Mouse (Mus musculus) activated CD4-positive, CD25-positive, alpha-beta regulatory T cell, adult 4 months (primary cell): Measurements from ENCODE around the gene 1700007K13Rik. TPM values are rescaled to one million over a fixed set of nuclear protein-coding genes. Genes with fewer than 3 reads are reported as not detected.

ENCODE experiments used
- ATAC-seq: one replicate; pipeline ENCODE4 v1.8.0; 2017
- polyA plus RNA-seq, 2 experiments: library from polyadenylated mRNA; unstranded; fragments of 100-300 nt; shearing (Covaris generic); gene quantifications; one replicate each; pipeline ENCODE4 v1.2.1; 2017

1700007K13Rik gene
- polyA plus RNA-seq, 2 experiments from 2014 or later: 0.52 TPM; not detected in 1

- ATAC-seq: no peak
Observed at GRCm38 (mm10) chr2:28469461-28469860, 3.3 kb upstream of the 1700007K13Rik start.

DNA sequence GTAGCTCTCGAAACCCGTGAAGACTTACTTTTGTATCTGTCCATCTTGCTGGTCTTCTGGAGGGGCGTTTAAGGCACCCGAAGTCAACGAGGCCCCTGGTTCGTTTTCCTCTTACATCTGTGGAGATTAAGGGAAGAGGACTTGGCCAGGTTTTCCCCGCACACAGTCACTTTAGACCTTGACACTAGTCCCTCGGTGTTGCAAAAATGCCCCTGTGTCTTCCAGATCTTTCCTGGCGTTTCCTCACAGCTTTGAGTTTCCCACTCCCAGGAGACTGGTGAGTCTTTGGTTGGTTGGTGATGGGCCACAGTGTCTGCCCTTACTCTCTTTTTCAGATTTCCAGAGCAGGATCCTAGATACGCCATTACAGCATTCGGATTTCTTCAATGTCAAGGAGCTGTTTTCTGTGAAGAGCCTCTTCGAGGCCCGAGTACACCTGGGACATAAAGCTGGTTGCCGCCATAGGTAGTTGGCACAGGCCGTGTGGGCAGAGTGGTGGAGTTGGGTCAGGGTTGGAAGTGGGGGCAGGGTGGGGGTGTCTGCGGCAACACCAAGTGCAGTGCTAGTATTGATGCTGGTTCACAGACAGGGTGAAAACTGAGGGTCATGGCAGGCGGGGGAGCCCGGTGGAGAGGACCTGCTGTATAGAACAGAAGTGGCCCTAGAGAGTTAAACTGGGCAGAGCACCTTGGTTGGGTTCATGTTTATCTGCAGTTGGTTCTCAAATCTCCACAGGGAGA lies 2.5 kb upstream of the 1700007K13Rik start:
- no peak for ATAC-seq

- peak; percentile 67 for ATAC-seq
Observed at GRCm38 (mm10) chr2:28467860-28468485, 1.8 kb upstream of the 1700007K13Rik start, which contains the start of gene Mrps2. TSS of gene Mrps2 (plus strand) at chr2:28468066.

DNA sequence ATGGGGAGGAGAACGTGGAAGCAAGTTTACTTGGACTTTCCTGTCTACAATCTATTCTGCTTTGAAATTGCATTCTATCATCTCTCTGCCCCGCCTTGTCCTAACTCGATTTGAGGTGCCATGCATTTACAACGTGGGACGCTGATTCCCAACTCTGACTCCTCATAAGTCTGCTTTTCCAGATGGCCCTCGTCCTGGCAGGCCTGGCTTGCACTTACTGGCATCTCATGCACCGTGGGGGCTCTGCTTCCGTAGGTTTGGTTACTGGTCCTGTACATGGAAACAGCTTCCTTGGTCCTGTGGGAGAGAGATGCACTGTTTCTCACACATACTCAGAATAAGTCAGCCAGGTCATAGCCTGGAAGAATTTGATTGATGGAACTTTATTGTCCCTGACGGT lies 1.2 kb downstream of the 1700007K13Rik start:
- no peak for ATAC-seq

- no peak for ATAC-seq
Observed at GRCm38 (mm10) chr2:28463919-28464318, 2.2 kb downstream of the 1700007K13Rik start.

- ATAC-seq: no peak
Observed at GRCm38 (mm10) chr2:28456616-28457015, 9.5 kb downstream of the 1700007K13Rik start.

DNA sequence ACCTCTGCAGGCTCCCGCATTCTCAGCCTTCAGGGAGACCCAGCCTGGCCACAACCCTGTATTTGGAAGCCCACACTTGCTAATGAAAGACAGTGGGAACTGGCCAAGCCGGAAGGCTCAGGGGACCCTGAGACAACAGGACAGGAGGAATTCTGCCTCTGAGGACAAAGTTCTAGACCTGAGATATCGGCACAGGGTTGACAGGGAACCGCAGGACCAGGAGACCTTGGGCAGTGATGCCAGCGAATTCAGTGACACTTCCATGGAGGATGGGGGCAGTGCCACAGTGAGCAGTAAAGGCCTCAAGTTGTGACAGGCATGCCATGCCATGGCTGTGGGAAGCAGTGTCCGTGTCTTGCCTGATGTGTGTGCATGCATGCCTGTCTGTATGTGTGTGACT lies 12.6 kb downstream of the 1700007K13Rik start:
- ATAC-seq: no peak

DNA sequence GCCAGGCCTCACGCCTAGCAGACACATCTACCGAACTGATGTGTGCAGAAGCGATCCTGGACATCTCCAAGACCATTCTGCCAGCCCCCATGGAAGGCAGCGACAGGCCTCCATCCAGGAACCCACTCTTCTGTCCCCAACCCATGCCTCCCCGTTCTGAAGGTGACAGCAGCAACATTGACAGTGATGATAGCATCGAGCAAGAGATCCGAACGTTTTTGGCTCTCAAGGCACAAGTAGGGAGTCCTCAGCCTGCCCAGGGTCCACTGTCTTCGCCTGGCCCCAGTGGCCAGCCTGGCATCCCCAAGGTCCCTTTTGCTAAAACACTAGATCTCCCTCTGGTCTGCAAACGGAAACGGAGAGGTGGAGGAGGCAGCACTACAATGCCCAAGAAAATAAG lies 14.5 kb downstream of the 1700007K13Rik start:
- no peak for ATAC-seq

DNA sequence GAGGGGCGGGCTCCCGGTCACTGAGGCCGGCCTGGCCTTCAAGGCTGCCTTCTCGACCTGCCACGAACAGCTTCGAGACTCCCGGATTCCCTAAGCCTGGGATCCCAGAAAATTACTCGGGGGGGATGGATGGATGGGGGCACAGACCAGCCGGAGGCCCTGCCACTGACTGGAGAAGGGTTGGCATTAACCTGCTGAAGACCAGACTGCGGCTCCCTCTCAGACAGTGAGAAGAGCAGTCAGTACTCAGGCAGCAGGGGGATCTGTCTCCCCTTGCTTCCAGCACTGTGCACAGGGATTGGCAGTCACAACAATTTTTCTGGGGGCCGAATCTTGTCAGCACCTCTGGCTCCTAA lies 18.8 kb downstream of the 1700007K13Rik start:
- ATAC-seq: no peak

DNA sequence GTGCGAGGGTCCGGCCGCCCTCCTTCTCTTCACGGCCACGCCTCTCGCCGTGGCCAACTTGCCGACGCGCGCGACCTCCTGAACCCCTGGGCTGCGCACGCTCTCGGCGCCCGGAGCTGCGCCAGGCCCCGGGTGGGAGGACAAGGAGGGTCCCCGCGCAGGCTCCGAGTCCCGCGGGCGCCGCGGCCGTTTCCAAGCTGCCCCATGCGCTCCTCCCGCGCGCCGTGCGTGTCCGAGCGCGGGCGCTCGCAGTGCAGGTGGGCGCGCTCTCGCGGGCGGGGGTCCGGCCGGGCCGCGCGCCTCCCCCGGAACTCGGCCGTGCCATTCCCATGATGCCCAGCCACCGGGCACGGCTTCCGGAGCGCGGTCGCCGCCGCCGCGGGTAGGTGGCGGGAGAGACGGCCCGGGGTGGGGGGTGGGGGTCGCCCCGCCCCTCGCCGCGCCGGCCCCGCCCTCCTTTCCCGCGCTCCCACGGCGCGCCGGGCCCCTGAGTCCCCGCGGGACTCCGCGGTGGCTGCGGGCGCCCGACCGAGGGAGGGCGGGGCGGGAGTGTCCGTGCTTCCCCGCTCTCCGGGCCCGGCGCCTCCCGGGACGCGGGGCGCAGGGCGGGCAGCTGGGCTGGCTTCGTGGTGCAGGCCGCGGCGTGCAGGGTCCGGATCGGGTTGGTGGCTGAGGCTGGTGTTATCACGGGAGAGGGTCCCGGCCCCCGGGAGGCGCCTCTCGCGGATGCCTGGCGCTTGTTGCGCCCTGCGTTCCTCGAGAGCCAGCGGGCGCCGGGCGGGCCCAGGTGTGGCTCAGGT lies 19.4 kb downstream of the 1700007K13Rik start, which contains the start of gene Ppp1r26:
Gene Ppp1r26, plus strand, starts transcription at position 286 of the 800 bp plus-strand sequence.
- no peak for ATAC-seq

- no peak for ATAC-seq
Observed at GRCm38 (mm10) chr2:28446181-28446514, 20.0 kb downstream of the 1700007K13Rik start.

DNA sequence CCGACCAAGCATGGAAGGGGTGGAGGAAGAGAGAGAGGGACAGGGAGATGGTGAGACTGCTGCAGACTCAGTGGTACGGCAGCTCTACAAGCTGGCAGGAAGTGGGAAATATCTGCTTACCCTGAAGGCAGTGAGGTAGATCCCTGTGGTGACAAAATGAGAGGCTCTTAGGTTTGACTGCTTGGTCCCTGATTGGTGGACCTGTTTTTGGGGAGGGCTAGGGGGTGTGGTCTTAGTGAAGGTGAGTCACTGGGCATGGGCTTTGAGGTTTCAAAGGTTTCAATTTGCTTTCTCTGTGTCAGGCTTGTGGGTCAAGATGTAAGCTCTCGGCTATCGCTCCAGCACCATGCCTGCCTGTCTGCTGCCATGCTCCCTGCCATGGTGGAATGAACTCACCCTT lies 21.1 kb downstream of the 1700007K13Rik start:
- ATAC-seq: no peak

GRCm38 (mm10) chr2:28440842-28441241 lies 25.3 kb downstream of the 1700007K13Rik start:
- no peak for ATAC-seq

DNA sequence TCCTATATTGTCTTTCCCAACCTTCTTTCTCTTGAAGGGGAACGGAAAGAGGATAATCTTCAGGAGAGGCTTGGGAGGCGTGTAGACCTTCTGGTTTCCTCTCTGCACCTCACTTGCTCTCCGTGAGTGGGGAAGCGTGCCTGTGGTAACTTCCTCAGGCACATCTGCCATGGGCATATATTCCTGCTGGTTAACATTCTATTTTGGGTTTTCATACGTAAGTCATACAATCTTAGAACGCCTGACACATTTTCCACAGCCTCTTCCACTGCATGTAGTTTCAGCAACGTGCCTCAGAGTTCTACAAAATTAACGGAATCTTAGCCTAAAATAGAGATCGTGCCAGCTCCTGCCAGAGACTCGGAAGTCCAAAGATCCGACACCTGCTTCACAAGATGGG lies 30.7 kb downstream of the 1700007K13Rik start:
- ATAC-seq: no peak

DNA sequence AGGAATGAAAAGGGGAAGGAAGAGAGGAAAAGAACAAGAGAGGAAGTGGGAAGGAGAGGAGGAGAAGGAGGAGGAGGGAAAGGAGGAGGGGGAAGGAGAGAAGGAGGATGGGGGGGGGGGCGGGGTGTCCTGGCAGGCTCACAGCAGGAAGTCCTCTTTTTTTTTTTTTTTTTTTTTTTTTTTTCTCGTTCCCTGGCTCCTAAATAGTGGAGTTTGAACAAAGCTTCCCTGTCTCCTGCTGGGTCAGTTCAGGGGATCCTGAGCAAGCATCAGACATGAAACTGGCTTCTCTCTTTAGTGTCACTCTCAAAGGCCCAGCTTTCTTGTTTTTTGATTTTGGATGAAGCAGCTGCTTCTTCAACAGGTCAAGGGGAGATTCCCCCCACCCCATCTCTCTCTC lies 32.6 kb downstream of the 1700007K13Rik start:
- ATAC-seq: no peak

DNA sequence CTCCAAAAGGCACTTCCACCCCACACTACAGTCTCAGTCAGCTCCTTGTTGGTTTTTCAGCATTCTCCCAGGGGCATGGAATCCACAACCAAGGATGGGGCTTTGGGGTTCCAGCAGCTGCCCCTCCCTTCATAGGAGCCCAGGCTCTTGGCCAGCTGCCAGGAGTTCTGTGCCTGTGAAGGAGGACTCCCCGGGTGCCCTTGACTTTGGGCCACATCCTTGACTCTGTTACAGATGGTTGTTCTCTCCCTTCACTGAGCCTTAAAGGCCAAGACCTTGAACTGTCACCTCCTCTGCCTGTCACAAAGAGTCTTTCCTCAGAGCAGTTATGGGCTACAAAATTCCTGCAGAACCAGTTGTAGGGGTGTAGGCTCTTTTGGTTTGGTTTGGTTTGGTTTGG lies 33.3 kb downstream of the 1700007K13Rik start:
- no peak for ATAC-seq

DNA sequence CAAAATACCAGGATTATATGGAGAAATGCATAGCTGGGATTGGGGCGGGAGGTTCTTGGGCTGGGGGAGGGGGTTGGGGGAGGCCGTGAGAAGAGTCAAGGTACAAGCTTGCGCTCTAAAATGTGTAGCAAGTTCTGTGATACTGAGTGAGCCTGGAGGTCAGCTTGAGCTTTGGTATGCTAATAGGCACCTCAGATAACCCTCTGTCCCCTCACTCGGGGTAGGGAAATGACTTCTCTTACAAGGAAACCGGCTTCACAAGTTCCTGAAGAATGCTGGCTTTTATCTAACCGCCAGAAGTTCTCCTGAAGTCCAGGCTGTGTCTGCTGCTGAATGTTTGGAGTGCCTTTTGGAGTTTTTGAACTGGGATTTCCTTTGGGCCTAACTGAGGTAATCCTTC lies 35.3 kb downstream of the 1700007K13Rik start:
- ATAC-seq: no peak

DNA sequence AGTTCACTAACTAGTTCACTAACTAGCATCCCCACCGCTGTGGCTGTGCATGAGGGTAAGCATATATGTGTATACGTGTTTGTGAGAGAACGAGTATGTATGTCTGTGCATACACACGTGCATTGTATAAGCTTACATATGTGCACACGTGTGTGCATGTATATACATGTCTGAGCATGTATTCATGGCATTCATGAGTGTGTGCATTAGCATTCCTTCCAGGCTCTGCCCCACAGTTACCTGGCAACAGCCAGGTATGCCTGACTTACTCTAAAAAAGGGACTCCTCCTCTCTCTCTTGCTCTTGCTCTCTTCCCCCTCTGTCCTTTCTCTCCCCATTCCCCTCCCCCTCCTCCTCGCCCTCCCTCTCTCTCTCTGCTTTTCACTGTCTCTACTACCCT lies 38.9 kb downstream of the 1700007K13Rik start:
- no peak for ATAC-seq

DNA sequence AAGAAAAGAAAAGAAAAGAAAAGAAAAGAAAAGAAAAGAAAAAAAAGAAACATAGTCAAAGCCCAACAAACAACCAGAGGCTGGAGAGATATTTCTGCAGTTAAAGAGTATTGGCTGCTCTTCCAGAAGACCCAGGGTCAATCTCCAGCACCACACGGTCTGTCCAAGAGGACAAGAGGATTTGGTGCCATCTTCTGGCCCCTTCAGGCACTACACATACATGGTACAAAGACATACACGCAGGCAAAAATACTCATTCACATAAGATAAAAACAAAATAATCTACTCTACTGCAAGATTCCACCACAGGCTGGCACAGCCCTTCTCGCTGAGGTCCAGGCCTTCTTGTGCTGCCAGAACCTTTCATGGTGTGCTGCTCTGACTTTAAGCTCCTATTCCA lies 43.0 kb downstream of the 1700007K13Rik start:
- ATAC-seq: no peak

DNA sequence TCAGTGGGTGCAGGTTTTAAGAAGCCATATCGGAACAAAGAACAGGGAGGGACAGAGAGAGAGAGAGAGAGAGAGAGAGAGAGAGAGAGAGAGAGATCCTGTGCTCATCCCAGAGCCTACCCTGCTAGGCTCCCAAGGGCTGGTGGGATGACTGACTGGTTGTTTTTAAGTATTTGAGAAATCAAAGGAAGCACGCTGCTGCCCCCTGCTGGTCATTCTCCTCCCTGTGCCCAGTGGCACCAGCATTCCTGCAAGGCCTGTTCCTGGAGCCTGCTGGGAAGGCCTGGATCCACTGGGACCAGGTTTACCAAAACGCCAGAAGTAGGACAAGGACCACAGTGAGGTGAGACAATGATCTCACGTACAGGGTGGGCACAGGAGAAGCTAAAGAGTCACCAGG lies 46.2 kb downstream of the 1700007K13Rik start:
- ATAC-seq: no peak

- ATAC-seq: no peak
Observed at GRCm38 (mm10) chr2:28418034-28418433, 48.1 kb downstream of the 1700007K13Rik start.

DNA sequence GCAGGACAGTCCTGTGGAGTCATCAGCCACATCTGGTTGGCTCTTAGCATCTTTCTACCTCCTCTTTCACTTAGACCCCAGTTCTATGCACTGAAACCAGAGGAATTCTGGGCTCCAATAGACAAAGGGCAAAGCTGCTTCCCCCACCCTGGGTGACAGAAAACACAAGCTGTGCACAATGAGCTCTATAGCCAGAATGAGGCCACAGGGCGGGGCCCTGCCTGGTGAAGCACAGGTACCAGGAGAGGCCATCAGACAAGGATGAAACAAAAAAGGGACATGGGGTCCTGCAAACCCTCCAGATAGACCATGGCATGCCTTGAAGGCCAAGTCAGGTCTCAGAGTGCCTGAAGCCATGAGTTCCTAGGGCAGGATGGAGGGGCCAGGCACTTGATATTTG lies 49.6 kb downstream of the 1700007K13Rik start:
- ATAC-seq: no peak

DNA sequence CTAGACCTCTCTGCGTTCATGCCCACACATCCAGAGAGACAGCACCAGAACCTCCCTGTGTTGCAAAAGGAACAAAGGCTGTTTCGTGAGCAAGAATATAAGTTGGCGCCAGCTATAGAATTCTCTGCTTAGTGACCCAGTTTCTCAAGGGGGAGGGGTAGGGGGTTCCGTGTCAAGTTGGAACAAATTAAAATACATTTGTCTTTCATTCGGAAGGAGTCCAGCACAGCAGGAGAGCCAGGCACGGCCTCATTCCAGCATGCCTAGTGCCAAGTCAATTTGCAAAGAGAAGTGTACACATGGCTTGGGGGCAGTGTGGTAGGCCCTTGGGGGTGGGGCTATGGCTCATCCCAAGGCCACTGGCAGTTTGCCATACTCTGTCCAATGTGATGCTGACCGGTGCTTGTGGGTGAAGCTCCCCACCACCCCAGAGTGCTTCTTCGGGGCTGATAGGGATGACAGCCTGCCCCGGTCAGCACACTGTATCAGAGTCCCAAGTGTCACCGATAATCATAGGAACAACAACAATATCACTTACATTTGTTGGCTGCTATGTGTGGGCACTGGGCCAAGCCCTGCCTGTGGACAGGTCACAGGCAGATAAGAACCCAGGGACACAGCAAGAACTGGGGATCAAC lies 50.6 kb downstream of the 1700007K13Rik start:
- no peak for ATAC-seq
